Mouse (Mus musculus) hindbrain, embryonic 15.5 days (tissue): ENCODE measurements around the gene Gm13871. TPM values are rescaled to one million over a fixed set of nuclear protein-coding genes. Genes with fewer than 3 reads are reported as not detected.
"Not testable (repeated sequence)": the region's sequence is repeated elsewhere in the genome, so short reads cannot be mapped to it uniquely, and the experiment has no call there.

ENCODE experiments used
- ATAC-seq: fragments of 200-750 bp; cut with Nextera tagmentation; 2 replicates; pipeline ENCODE4 v1.8.0; 2017; ENCODE audit warnings: low read depth, moderate number of reproducible peaks, moderate TSS enrichment; ENCODE audit not compliant: low FRiP score
- H3K27ac ChIP-seq: fragments of 300-500 bp; sonication (generic); replicated peaks from 2 replicates; pipeline ENCODE4 v1.5.1; 2015; ENCODE audit warnings: mild to moderate bottlenecking, inconsistent platforms
- H3K27me3 ChIP-seq: fragments of 300-500 bp; sonication (generic); 2 replicates; pipeline ENCODE4 v1.6.1; 2015; ENCODE audit warnings: control low read depth, inconsistent platforms
- H3K36me3 ChIP-seq: fragments of 300-500 bp; sonication (generic); 2 replicates; pipeline ENCODE4 v1.6.1; 2015; ENCODE audit warnings: control low read depth, inconsistent platforms
- H3K4me1 ChIP-seq: fragments of 300-500 bp; sonication (generic); replicated peaks from 2 replicates; pipeline ENCODE4 v1.6.1; 2015; ENCODE audit warnings: control low read depth, inconsistent platforms
- H3K4me2 ChIP-seq: fragments of 300-500 bp; sonication (generic); 2 replicates; pipeline ENCODE4 v1.6.1; 2015; ENCODE audit warnings: moderate library complexity, mild to moderate bottlenecking, inconsistent platforms
- H3K4me3 ChIP-seq: fragments of 300-500 bp; sonication (generic); 2 replicates; pipeline ENCODE4 v1.5.1; 2015; ENCODE audit warnings: mild to moderate bottlenecking, inconsistent platforms
- H3K9ac ChIP-seq: fragments of 300-500 bp; sonication (generic); 2 replicates; pipeline ENCODE4 v1.6.1; 2015; ENCODE audit warnings: inconsistent platforms
- H3K9me3 ChIP-seq: fragments of 300-500 bp; sonication (generic); 2 replicates; pipeline ENCODE4 v1.6.1; 2016; ENCODE audit warnings: control low read depth, inconsistent platforms
- WGBS: fragments of 180-500 bp; shearing (Covaris S2); methylation state at CpG from one replicate; pipeline ENCODE4 v1.1.7; 2015; 5-methylcytosine and 5-hydroxymethylcytosine counted together
- polyA plus RNA-seq: library from polyadenylated mRNA; unstranded; fragments of >200 nt; fragmentation: Nextera tagmentation; extraction: Ambion mirVana; gene quantifications from 2 replicates; pipeline ENCODE4 v1.2.1, GENCODE M21; 2015

Gm13871 gene
- polyA plus RNA-seq: not detected in 2 replicates

DNA sequence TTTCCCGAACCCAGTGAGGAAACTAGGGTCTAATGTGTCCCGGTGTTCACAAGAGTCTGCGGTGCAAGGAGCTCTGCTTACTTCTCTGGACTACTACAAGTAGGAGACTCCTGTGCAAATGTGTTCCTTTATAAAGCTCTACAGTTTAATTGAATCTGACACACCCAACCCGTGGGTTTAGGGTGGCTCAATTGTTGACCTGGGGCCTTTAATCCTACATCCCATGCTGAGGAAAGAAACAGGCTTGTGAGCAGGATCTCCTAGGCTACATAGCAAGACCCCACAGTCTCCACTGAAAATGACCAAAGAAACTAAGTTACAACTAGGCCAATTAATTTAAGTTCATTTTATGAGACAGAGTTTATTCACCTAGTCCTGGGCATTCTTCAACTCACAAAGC is at the start of gene Gm13871:
Gm13871 (minus strand) TSS at position 101 of the 400 bp plus-strand sequence.
- H3K27ac ChIP-seq, H3K9me3 ChIP-seq, H3K4me3 ChIP-seq, H3K36me3 ChIP-seq, H3K27me3 ChIP-seq, H3K4me1 ChIP-seq, H3K9ac ChIP-seq, ATAC-seq, H3K4me2 ChIP-seq: not testable (repeated sequence)
- no CpG with 5 or more reads among the region's 4 CpGs for WGBS

DNA sequence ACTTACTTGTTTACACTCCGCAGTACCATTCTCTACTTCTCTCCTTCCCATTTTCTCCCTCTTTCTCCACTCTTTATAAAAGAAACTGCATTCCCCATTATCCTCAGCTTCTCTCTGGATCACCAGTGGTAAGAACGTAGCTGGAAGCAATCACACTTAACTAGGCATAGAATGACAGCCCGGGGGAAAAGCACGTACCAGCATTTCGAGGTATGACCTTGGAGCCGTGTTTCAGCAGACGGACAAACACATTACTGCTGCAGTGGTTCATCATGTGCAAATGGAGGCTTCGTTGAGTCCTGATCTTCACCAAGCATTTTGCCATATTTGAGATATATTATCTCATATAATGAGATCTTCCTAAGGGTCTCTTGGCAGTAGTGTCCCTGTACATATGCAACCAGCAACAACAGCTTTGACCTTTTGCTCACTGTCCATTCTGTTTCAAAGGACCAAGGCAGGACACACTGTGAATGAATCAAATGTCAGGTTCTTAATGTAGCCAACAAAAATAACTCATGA is 44.7 kb upstream of the Gm13871 start, which contains the start of gene 2310002L09Rik:
2310002L09Rik (minus strand) TSS at position 472 of the 522 bp plus-strand sequence.
- no peak within 1 kb of the TSS for H3K9ac ChIP-seq
- H3K36me3 ChIP-seq: no peaks in the 10 kb centered on the region
- no peaks in the 10 kb centered on the region for H3K27me3 ChIP-seq
- no peak within 1 kb of the TSS for H3K4me2 ChIP-seq
- 80% methylated on average over 8 of the region's 8 CpGs for WGBS
- H3K4me3 ChIP-seq: no peak within 1 kb of the TSS
- no peaks in the 10 kb centered on the region for H3K9me3 ChIP-seq
- H3K27ac ChIP-seq: no peak within 1 kb of the TSS
- no peak for ATAC-seq
- no peaks in the 10 kb centered on the region for H3K4me1 ChIP-seq

DNA sequence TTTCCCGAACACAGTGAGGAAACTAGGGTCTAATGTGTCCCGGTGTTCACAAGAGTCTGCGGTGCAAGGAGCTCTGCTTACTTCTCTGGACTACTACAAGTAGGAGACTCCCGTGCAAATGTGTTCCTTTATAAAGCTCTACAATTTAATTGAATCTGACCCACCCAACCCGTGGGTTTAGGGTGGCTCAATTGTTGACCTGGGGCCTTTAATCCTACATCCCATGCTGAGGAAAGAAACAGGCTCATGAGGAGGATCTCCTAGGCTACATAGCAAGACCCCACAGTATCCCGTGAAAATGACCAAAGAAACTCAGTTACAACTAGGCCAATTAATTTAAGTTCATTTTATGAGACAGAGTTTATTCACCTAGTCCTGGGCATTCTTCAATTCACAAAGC is 14.9 kb upstream of the Gm13871 start, which contains the start of gene Gm11756:
Gm11756 (minus strand) TSS at position 101 of the 400 bp plus-strand sequence.
- H3K27me3 ChIP-seq, H3K36me3 ChIP-seq, H3K27ac ChIP-seq, H3K9ac ChIP-seq, ATAC-seq, H3K9me3 ChIP-seq, H3K4me2 ChIP-seq, H3K4me1 ChIP-seq, H3K4me3 ChIP-seq: not testable (repeated sequence)
- WGBS: 90% methylated on average over 6 of the region's 6 CpGs

DNA sequence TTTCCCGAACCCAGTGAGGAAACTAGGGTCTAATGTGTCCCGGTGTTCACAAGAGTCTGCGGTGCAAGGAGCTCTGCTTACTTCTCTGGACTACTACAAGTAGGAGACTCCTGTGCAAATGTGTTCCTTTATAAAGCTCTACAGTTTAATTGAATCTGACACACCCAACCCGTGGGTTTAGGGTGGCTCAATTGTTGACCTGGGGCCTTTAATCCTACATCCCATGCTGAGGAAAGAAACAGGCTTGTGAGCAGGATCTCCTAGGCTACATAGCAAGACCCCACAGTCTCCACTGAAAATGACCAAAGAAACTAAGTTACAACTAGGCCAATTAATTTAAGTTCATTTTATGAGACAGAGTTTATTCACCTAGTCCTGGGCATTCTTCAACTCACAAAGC is 14.7 kb downstream of the Gm13871 start, which contains the start of gene Gm11757:
Gm11757 (minus strand) TSS at position 101 of the 400 bp plus-strand sequence.
- not testable (repeated sequence) for H3K4me1 ChIP-seq, H3K27ac ChIP-seq, H3K9me3 ChIP-seq, H3K27me3 ChIP-seq, H3K9ac ChIP-seq, H3K4me3 ChIP-seq, H3K36me3 ChIP-seq, ATAC-seq, H3K4me2 ChIP-seq
- no CpG with 5 or more reads among the region's 4 CpGs for WGBS

DNA sequence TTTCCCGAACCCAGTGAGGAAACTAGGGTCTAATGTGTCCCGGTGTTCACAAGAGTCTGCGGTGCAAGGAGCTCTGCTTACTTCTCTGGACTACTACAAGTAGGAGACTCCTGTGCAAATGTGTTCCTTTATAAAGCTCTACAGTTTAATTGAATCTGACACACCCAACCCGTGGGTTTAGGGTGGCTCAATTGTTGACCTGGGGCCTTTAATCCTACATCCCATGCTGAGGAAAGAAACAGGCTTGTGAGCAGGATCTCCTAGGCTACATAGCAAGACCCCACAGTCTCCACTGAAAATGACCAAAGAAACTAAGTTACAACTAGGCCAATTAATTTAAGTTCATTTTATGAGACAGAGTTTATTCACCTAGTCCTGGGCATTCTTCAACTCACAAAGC is 29.6 kb downstream of the Gm13871 start, which contains the start of gene Gm11758:
Gm11758 (minus strand) TSS at position 101 of the 400 bp plus-strand sequence.
- H3K9me3 ChIP-seq, H3K4me2 ChIP-seq, H3K36me3 ChIP-seq, ATAC-seq, H3K27ac ChIP-seq, H3K9ac ChIP-seq, H3K4me1 ChIP-seq, H3K4me3 ChIP-seq, H3K27me3 ChIP-seq: not testable (repeated sequence)
- no CpG with 5 or more reads among the region's 4 CpGs for WGBS

Other genes starting within 250 kb of the Gm13871 start
- gene Gm11239, start 237.6 kb downstream of the Gm13871 start, polyA plus RNA-seq: not detected in 2 replicates
- not detected in 2 replicates for gene Gm428, start 222.4 kb downstream of the Gm13871 start, polyA plus RNA-seq
- 0.32 and 0.66 TPM in 2 replicates for gene Rasef, start 115.0 kb downstream of the Gm13871 start, polyA plus RNA-seq
- gene Gm11758, start 29.7 kb downstream of the Gm13871 start, polyA plus RNA-seq: not detected in 2 replicates
- not detected in 2 replicates for gene Gm11757, start 14.8 kb downstream of the Gm13871 start, polyA plus RNA-seq
- gene Gm11756, start 14.8 kb upstream of the Gm13871 start, polyA plus RNA-seq: not detected in 2 replicates
- gene 2310002L09Rik, start 44.9 kb upstream of the Gm13871 start, polyA plus RNA-seq: not detected in 2 replicates
- 32.4 and 34.7 TPM in 2 replicates for gene Frmd3, start 107.5 kb upstream of the Gm13871 start, polyA plus RNA-seq